Mouse (Mus musculus): Measurements from ENCODE around the gene Cuedc2. TPM values are rescaled to one million over a fixed set of nuclear protein-coding genes. Genes with fewer than 3 reads are reported as not detected.

Cuedc2 gene
- polyA plus RNA-seq, 1 experiment from 2014 or later: 99.1 TPM

- no peaks in the 10 kb centered on the region for H3K9me3 ChIP-seq (replicated peaks)
- H3K4me1 ChIP-seq: peaks cover 30% of the 10 kb centered on the region
- H3K36me3 ChIP-seq: peaks cover 4% of the 10 kb centered on the region; the same call in 1 of the 2 replicates
- H3K27me3 ChIP-seq (replicated peaks): peaks cover 24% of the 10 kb centered on the region
- H3K4me2 ChIP-seq: no peak overlapping the region
- no peak for ATAC-seq
- no peak overlapping the region for H3K27ac ChIP-seq
- WGBS (ENCODE audit: insufficient replicate concordance): 78% methylated on average over 4 of the region's 4 CpGs
- no peak overlapping the region for H3K9ac ChIP-seq
- H3K4me3 ChIP-seq: no peak overlapping the region
Observed at GRCm38 (mm10) chr19:46302551-46302950, 36.0 kb downstream of the Cuedc2 start.

GRCm38 (mm10) chr19:46300294-46301045, 38.0 kb downstream of the Cuedc2 start:
- Histone ChIP-seq H3K27ac (no peak overlapping the region), H3K9ac (no peak overlapping the region), H3K4me2 (no peak overlapping the region), H3K9me3 (replicated peaks) (no peaks in the 10 kb centered on the region), H3K4me3 (no peak overlapping the region), H3K36me3 (no peaks in the 10 kb centered on the region), H3K4me1 (peaks cover 16% of the 10 kb centered on the region), H3K27me3 (replicated peaks) (peaks cover 14% of the 10 kb centered on the region; the same call in 1 of the 2 replicates)
- WGBS (ENCODE audit: insufficient replicate concordance): 38% methylated on average over 8 of the region's 8 CpGs
- ATAC-seq: no peak

- Histone ChIP-seq H3K27ac (no peak overlapping the region), H3K9ac (no peak overlapping the region), H3K27me3 (replicated peaks) (peaks cover 31% of the 10 kb centered on the region), H3K9me3 (replicated peaks) (no peaks in the 10 kb centered on the region), H3K4me1 (no peaks in the 10 kb centered on the region), H3K36me3 (no peaks in the 10 kb centered on the region), H3K4me3 (no peak overlapping the region), H3K4me2 (no peak overlapping the region)
- no peak for ATAC-seq
- 54% methylated on average over 4 of the region's 4 CpGs for WGBS (ENCODE audit: insufficient replicate concordance)
Observed at GRCm38 (mm10) chr19:46296938-46297337, 41.6 kb downstream of the Cuedc2 start.

GRCm38 (mm10) chr19:46290535-46291105, 47.9 kb downstream of the Cuedc2 start:
- H3K27me3 ChIP-seq (replicated peaks): peaks cover 24% of the 10 kb centered on the region
- H3K4me3 ChIP-seq: no peak overlapping the region
- H3K4me1 ChIP-seq: no peaks in the 10 kb centered on the region
- no peaks in the 10 kb centered on the region for H3K9me3 ChIP-seq (replicated peaks)
- WGBS (ENCODE audit: insufficient replicate concordance): 43% methylated on average over 12 of the region's 12 CpGs
- ATAC-seq: no peak
- H3K36me3 ChIP-seq: peaks cover 14% of the 10 kb centered on the region
- H3K9ac ChIP-seq: no peak overlapping the region
- H3K27ac ChIP-seq: no peak overlapping the region
- no peak overlapping the region for H3K4me2 ChIP-seq

GRCm38 (mm10) chr19:46287566-46287965, 50.9 kb downstream of the Cuedc2 start:
- no peak for ATAC-seq
- Histone ChIP-seq H3K9ac (no peak overlapping the region), H3K4me3 (no peak overlapping the region), H3K27ac (no peak overlapping the region), H3K9me3 (replicated peaks) (no peaks in the 10 kb centered on the region), H3K27me3 (replicated peaks) (peaks cover 13% of the 10 kb centered on the region; the same call in 1 of the 2 replicates), H3K4me2 (no peak overlapping the region), H3K36me3 (peaks cover 41% of the 10 kb centered on the region), H3K4me1 (no peaks in the 10 kb centered on the region)
- WGBS (ENCODE audit: insufficient replicate concordance): 62% methylated on average over 3 of the region's 3 CpGs

GRCm38 (mm10) chr19:46286926-46287325, 51.6 kb downstream of the Cuedc2 start:
- H3K27me3 ChIP-seq (replicated peaks): peaks cover 7% of the 10 kb centered on the region; the same call in 1 of the 2 replicates
- 75% methylated on average over 3 of the region's 3 CpGs for WGBS (ENCODE audit: insufficient replicate concordance)
- H3K4me1 ChIP-seq: no peaks in the 10 kb centered on the region
- no peak for ATAC-seq
- H3K9ac ChIP-seq: no peak overlapping the region
- H3K4me3 ChIP-seq: no peak overlapping the region
- peaks cover 47% of the 10 kb centered on the region for H3K36me3 ChIP-seq
- no peaks in the 10 kb centered on the region for H3K9me3 ChIP-seq (replicated peaks)
- no peak overlapping the region for H3K27ac ChIP-seq
- H3K4me2 ChIP-seq: no peak overlapping the region

GRCm38 (mm10) chr19:46286047-46286446, 52.5 kb downstream of the Cuedc2 start:
- H3K4me3 ChIP-seq: no peak overlapping the region
- H3K27me3 ChIP-seq (replicated peaks): no peaks in the 10 kb centered on the region; the same call in 1 of the 2 replicates
- no peak overlapping the region for H3K9ac ChIP-seq
- no peak overlapping the region for H3K4me2 ChIP-seq
- 85% methylated on average over 6 of the region's 6 CpGs for WGBS (ENCODE audit: insufficient replicate concordance)
- peaks cover 56% of the 10 kb centered on the region for H3K36me3 ChIP-seq
- no peaks in the 10 kb centered on the region for H3K4me1 ChIP-seq
- ATAC-seq: no peak
- H3K27ac ChIP-seq: no peak overlapping the region
- H3K9me3 ChIP-seq (replicated peaks): no peaks in the 10 kb centered on the region

GRCm38 (mm10) chr19:46285631-46286030, 52.9 kb downstream of the Cuedc2 start:
- Histone ChIP-seq H3K9me3 (replicated peaks) (no peaks in the 10 kb centered on the region), H3K27ac (no peak overlapping the region), H3K4me2 (no peak overlapping the region), H3K4me1 (no peaks in the 10 kb centered on the region), H3K27me3 (replicated peaks) (no peaks in the 10 kb centered on the region; the same call in 1 of the 2 replicates), H3K36me3 (peaks cover 60% of the 10 kb centered on the region), H3K9ac (no peak overlapping the region), H3K4me3 (no peak overlapping the region)
- 72% methylated on average over 7 of the region's 7 CpGs for WGBS (ENCODE audit: insufficient replicate concordance)
- no peak for ATAC-seq

- H3K27me3 ChIP-seq (replicated peaks): no peaks in the 10 kb centered on the region; the same call in 1 of the 2 replicates
- 78% methylated on average over 4 of the region's 4 CpGs for WGBS (ENCODE audit: insufficient replicate concordance)
- no peak overlapping the region for H3K27ac ChIP-seq
- no peak overlapping the region for H3K4me2 ChIP-seq
- no peaks in the 10 kb centered on the region for H3K4me1 ChIP-seq
- ATAC-seq: no peak
- no peak overlapping the region for H3K9ac ChIP-seq
- no peak overlapping the region for H3K4me3 ChIP-seq
- H3K9me3 ChIP-seq (replicated peaks): no peaks in the 10 kb centered on the region
- H3K36me3 ChIP-seq: peaks cover 69% of the 10 kb centered on the region
Observed at GRCm38 (mm10) chr19:46284686-46285085, 53.8 kb downstream of the Cuedc2 start.

- Histone ChIP-seq H3K27ac (no peak overlapping the region), H3K4me3 (no peak overlapping the region), H3K4me2 (no peak overlapping the region), H3K4me1 (no peaks in the 10 kb centered on the region), H3K9ac (no peak overlapping the region), H3K36me3 (peaks cover 76% of the 10 kb centered on the region), H3K9me3 (replicated peaks) (no peaks in the 10 kb centered on the region), H3K27me3 (replicated peaks) (no peaks in the 10 kb centered on the region)
- WGBS (ENCODE audit: insufficient replicate concordance): 87% methylated on average over 11 of the region's 11 CpGs
- ATAC-seq: no peak
Observed at GRCm38 (mm10) chr19:46282081-46282849, 56.2 kb downstream of the Cuedc2 start.
